Mouse (Mus musculus): Measurements from ENCODE around the gene Stx8.

Gene Stx8

DNA sequence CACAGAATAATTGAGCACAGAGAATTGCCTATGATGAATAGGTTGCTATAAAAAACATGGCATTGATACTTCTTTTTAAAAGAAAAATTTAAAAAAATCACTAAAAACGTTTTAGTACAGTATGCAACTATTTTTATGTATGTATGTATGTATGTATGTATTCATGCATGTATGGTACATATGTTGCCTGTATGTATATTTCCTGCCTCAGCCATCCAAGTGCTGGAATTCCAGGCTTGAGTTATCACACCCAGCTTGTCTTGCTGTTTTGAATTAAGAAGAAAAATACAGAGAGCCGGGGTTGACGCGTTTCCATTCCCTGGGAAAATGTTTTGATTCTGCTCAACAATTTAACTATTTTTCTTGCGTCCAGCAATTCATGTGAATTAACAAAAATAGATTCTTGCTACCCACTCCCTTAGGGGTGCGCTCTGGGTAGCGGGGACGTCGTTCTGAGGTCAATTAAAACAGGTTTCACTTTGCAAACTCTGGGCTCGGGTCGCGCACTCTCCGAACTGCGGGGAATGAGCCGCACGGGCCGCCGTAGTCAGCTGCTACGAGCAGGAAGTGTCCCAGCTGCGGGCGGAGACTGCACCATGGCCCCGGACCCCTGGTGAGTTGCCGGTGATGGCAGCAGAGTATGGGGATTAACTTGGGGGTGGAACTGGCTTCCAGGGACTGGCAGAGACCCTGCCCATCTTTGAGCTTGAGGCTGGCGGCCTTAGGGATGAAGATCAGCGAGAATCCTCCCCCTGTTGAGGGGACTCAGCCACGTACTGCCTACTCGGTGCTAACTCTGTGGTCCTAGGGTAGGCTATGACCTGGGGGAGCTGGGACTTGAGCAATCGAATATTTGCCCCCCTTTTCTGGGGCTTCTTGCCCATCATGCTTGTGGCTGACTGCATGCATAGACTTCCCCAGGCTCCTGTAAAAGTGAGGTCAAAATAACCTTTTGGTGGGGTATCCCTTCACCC is at the start of gene Stx8:
Stx8 (plus strand) TSS at position 289 of the 974 bp plus-strand sequence.
- DNase-seq = peak; percentile 92

GRCm38 (mm10) chr11:67917126-67917525 is 48.9 kb upstream of the Stx8 start:
- no peak for DNase-seq

DNA sequence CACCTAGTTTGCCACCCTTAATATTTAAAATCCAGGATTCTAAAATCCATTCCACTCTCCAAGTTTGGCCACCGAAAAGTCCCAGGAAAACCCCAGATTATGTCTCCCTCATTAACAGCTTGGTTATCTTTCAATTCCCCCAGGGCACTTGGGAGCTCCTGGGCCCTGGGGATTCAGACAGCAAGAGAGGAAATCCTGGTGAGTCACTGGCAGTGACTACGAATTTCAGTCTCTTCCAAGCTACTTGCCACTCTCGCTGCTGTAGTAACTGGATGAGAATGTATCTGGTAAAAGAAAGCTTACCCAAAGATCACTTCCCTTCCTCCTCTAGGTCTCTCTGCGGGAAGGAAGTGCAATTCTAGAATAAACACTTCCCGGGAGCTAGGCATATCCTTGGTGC is 46.4 kb upstream of the Stx8 start:
- DNase-seq = no peak

DNA sequence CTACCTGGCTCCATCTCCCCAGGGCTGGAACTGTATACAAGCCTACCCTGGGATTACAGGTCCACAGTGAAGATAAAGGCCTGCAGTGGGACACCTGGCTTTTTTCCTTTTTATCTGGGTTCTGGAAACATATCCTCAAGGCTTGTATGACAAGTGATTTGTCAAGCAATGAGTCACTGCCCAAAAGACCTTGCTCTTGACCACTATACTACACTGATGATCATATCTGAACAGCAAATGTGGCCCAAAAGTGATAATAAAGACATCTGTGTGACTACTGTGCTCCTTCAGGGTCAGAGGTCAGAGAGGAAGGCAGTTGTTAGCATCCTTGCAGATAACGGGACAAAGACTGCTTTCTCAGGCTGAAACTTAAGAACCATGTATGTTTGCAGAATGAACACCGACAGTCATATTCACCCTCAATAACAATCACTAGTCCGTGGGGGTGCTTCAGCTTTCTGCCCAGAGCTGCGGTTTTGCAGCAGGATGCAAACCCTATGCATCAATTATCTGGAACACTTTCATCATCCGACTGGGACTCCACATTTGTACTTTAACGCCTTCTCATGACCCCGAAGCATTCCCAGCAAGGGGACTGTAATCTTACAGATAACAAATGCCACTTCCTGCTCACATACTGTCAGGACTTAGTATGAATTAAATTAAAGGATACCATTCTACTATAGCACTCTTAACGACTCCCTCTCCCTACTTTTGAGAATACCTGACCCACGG is 45.6 kb upstream of the Stx8 start:
- DNase-seq = no peak

- DNase-seq = no peak
Observed at GRCm38 (mm10) chr11:67921091-67921826, 44.7 kb upstream of the Stx8 start.

GRCm38 (mm10) chr11:67921827-67922754 is 43.9 kb upstream of the Stx8 start, which contains the start of gene Usp43:
TSS of gene Usp43 (minus strand) at chr11:67922153.
- no peak for DNase-seq

DNA sequence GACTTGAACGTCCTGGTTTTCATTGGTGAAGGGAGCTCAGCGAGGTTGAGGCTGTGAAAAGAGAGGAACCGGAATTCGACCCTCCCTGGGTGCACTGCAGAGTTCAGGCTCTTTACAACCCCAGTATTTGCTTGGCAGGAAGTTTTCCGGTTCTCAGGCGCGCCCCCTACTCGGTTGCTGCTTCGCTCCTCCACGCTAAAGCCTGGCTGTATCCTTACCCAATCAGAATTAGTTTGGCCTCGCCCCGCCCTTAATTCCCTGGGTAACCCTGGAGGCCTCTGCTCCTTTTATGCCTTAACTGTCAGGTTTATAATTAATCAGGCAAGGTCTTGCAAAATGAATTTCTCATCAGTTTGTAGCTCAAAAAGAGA is 43.3 kb upstream of the Stx8 start:
- DNase-seq = no peak

- no peak for DNase-seq
Observed at GRCm38 (mm10) chr11:67923720-67924119, 42.3 kb upstream of the Stx8 start.

GRCm38 (mm10) chr11:67925000-67925399 is 41.0 kb upstream of the Stx8 start:
- DNase-seq = no peak

DNA sequence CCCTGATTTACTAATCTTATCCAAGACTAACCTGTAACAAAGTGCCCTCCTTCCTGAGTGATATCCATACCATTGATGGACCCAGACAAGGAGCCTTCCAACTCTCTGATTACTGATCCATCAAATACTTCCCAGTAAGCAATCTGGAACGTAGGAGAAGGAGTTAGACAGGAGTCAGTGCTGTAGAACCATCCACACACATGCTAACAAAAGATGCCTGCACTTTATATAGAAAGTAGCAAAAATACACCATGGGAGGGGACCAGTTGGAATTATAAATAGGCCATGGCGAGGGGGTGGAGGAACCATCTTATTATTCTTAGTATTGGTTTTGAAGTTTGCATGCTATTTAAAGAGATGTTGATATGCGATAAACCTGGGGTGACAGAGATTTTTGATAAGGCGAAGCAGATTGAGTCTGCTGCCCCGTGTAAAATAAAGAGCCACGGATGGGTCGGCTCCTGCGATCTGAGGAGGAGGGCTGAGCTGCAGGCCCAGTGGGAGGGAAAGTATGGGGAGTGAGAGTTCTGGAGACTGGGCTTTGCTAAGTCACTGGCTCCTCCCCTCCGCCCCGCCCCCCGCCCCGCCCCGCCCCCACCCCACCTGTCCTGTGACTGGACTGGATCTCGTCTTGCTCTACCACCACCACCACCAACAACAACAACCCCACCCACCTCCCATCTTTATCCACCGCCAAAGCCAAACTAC is 39.5 kb upstream of the Stx8 start:
- no peak for DNase-seq

DNA sequence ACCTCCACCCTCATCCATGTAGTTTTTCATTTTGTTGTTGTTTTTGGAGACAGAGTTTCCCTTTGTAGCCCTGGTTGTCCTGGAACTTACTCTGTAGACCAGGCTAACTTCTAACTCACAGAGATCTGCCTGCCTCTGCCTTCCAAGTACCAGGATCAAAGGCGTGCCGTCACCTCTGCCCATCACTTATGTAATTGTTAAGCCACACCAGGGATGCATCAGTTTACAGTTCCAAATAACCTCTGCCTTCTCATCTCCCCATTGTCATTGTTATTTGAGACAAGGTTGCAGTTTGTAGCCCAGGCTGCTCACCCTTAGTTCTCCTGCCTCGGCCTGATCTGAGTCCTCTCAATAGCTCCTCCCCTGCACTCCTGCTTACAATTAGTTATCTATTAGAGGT is 33.8 kb upstream of the Stx8 start:
- DNase-seq = no peak

DNA sequence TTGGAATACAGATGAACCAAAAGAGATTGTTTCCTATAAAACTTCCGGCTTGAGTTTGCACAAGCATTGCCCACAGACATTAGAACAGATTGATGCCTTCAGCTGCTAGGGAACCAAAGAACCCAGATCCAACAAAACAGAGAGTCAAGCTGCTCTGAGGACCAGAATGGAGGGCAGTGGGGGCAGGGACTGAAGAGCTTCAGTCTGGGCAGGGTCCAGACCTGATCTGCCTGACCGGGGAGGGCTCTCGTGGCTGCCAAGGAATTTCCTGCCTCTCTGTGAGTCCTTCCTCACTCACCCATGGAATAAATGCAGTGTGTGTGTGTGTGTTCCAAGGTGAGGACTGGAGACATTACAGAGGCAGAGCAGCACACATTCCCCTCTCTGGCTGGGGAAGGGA is 17.8 kb upstream of the Stx8 start:
- no peak for DNase-seq

DNA sequence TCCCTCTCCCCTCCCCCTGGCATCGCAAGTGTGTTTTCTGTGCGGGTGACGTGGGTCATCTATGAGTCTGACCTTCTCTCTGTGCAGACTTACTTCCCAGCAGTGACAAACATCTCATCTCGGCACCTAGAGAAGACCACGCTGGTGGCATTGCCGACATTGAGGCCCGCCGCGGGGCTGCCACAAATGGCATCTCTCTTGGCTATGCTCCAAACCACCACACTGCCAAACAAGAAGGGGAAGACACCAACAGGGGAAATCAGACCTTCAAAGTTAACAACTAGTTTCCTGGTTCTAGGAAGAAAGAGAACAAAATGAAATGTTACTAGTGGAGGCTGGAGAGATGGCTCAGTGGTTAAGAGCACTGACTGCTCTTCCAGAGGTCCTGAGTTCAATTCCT is 16.5 kb upstream of the Stx8 start:
- DNase-seq = no peak

- no peak for DNase-seq
Observed at GRCm38 (mm10) chr11:67953604-67954003, 12.4 kb upstream of the Stx8 start.

GRCm38 (mm10) chr11:67954413-67954812 is 11.6 kb upstream of the Stx8 start:
- DNase-seq = no peak

- DNase-seq = no peak
Observed at GRCm38 (mm10) chr11:67964110-67964509, 1.9 kb upstream of the Stx8 start.

DNA sequence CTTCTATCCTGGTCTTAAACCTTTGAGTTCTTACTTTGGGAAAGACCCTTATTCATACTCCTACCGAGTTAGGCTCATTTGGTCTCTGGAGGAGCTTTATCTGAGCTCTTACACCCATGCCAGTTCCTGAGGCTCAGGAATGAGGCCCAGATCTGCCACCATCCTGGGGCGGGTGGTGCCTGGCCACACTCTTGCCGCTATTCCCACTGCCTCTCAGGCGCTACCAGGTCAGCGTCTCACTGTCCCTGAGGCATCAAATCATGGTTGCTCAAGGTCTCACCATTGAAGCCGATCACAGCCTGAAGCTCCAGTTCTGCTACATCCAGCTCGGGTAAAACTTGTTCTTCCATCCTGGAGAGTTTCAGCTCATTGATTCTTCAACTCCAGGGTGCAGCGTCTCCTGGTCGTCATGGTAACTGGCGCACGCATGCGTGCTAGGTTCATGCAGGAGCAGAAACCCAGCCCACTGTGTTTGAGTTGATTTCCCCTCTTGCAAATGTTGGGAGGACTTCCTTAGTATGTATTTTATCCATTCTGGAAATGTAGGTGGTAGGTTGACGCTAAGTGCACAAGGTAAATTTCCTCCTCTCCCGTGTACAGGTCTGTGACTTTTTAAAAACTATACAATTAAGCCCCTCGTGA is 630 bp upstream of the Stx8 start, which contains the start of gene Cfap52:
Cfap52 (minus strand) TSS at position 410 of the 642 bp plus-strand sequence.
- peak; percentile 84 for DNase-seq

DNA sequence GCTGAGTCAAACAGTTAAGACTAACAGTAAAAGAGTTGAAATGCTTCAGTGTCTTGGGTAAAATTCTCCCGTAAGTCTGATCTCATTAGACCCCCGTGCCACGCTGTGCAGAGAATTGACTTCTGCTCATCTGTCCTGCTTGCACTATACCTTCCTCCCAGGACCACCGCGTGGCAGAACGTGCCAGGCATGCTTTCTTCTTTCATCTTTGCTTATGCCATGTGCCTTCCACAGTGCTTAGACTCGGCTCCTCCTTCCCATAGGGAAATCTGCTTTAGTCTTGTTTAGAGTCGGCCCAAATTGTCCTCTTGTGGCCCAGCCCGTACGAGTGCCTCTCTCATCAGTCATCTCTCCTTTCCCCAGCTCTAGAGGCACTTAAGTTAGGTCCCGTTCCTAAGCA is 1.8 kb downstream of the Stx8 start:
- DNase-seq = no peak

DNA sequence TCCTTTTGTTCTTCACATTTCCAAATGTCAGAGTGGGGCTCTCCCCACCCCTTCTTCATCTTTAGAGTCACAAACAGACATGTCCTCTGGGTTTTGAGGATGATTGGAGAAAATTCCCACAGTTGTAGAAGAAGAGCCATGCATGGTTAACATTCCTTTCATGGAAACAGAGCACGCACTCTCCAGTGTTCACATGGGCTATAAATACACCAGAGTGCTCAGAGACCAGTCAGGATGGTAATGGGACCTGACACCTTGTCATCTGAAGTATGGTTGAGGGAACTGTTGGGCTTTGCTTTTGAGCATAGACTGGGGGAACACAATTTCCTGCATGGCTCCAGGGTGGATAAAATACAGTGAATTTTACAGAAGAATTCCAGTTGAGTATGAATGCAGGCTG is 6.6 kb downstream of the Stx8 start:
- DNase-seq = no peak

- no peak for DNase-seq
Observed at GRCm38 (mm10) chr11:67973225-67973624, 7.2 kb downstream of the Stx8 start.

DNA sequence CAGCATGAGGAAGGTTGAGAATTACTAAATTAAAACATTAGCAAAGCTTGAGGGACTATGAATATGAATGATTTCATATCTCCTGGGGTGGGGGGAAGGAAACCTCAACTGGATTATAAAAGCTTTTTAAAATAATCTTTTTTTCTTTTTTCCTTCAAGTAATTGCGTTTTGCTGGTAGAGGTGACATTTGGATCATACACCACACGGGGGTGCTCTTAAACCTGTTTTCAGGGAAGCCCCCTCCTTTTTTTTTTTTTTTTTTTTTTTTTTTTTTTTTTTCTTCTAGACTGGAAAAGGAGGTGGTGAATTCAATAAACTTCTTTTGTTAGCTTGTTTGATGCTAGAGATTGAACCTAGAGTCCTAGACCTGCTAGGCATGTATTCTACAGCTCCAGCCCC is 9.3 kb downstream of the Stx8 start:
- DNase-seq = no peak

Measured in cerebellum, adult 8-10 months (tissue).